30 mouse cellular contexts compared by ENCODE assay signal in the genomic region with DNA sequence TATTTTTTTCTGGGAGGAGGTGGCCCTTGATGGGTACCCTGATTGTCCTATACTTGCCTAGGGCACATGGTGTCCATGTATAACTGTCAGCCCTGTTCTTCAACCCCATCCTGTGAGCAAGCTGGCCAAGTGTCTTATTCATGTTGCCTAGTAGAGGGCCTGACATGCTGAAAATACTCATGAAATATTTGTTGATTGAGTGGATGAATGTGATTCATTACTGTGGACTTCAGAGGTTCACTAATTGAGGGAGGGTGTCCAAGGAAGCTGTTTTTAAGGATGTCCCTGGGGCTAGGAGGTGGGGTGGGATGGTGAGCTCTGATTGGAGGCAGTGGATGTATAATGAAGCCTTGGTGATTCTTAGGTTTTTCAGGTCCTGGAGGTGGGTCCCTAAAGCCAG. TPM values are rescaled to one million over a fixed set of nuclear protein-coding genes. Genes with fewer than 3 reads are reported as not detected.
"Had no signal": no experiment of that assay in that cellular context is flagged by ENCODE, and none has a peak within 500 bp of the region (broad histone marks: within the 10 kb centered on the region; RNA-seq: fewer than 3 reads in every experiment).

A gene (plus strand): TSS at position 301 of the 400 bp plus-strand sequence.

- ATAC-seq: inflammation-experienced regulatory T-cells, adult 6 months; intestine, postnatal 0 days had no signal

- H3K27ac ChIP-seq: heart, adult 2 months; heart, embryonic 13.5 days; heart, embryonic 15.5 days; hindbrain, embryonic 10.5 days; hindbrain, embryonic 12.5 days; hindbrain, embryonic 14.5 days; intestine, embryonic 15.5 days; layer of hippocampus, adult 2 months; left cerebral cortex, adult 2 months; limb, embryonic 13.5 days; limb, embryonic 15.5 days; liver, embryonic 13.5 days; liver, embryonic 15.5 days had no signal

- DNase-seq: gastrocnemius, postnatal 14 days; heart, adult 2 months; heart, postnatal 4 days; kidney, adult 18-20 months; kidney, adult 8-10 months; kidney, postnatal 10 days; kidney, postnatal 36 days; left cerebral cortex, postnatal 4 days; liver, embryonic 13.5 days had no signal

- H3K36me3 ChIP-seq: heart, embryonic 13.5 days; heart, embryonic 15.5 days; hindbrain, embryonic 10.5 days; hindbrain, embryonic 12.5 days; intestine, embryonic 15.5 days; limb, embryonic 13.5 days; limb, embryonic 15.5 days; liver, embryonic 13.5 days; liver, embryonic 15.5 days had no signal

- H3K27me3 ChIP-seq: liver, embryonic 13.5 days; liver, embryonic 15.5 days had no signal

- H3K9me3 ChIP-seq: heart, embryonic 13.5 days; heart, embryonic 15.5 days; hindbrain, embryonic 10.5 days; hindbrain, embryonic 12.5 days; intestine, embryonic 15.5 days; limb, embryonic 13.5 days; limb, embryonic 15.5 days; liver, embryonic 13.5 days; liver, embryonic 15.5 days had no signal

- H3K9ac ChIP-seq: heart, embryonic 13.5 days; heart, embryonic 15.5 days; hindbrain, embryonic 12.5 days; hindbrain, embryonic 14.5 days; intestine, embryonic 15.5 days; limb, embryonic 13.5 days; limb, embryonic 15.5 days; liver, embryonic 13.5 days; liver, embryonic 15.5 days had no signal

- H3K4me2 ChIP-seq: heart, embryonic 11.5 days; heart, embryonic 13.5 days; heart, embryonic 15.5 days; hindbrain, embryonic 12.5 days; hindbrain, embryonic 14.5 days; intestine, embryonic 15.5 days; limb, embryonic 13.5 days; limb, embryonic 15.5 days; liver, embryonic 13.5 days; liver, embryonic 15.5 days had no signal

- H3K4me3 ChIP-seq: heart, adult 2 months; heart, embryonic 13.5 days; heart, embryonic 15.5 days; hindbrain, embryonic 10.5 days; hindbrain, embryonic 12.5 days; intestine, embryonic 15.5 days; layer of hippocampus, adult 2 months; left cerebral cortex, adult 2 months; limb, embryonic 13.5 days; limb, embryonic 15.5 days; liver, embryonic 13.5 days; liver, embryonic 15.5 days had no signal

- H3K4me1 ChIP-seq: heart, embryonic 13.5 days; heart, embryonic 15.5 days; hindbrain, embryonic 10.5 days; hindbrain, embryonic 12.5 days; intestine, embryonic 15.5 days; limb, embryonic 13.5 days; limb, embryonic 15.5 days; liver, embryonic 13.5 days; liver, embryonic 15.5 days had no signal

RNA-seq across cellular contexts. Expression of the gene that starts here (rescaled TPM):
- total RNA-seq: gastrocnemius, adult 18-20 months; gastrocnemius, adult 8-10 months; granulocyte monocyte progenitor cell, adult 5-6 weeks; heart, postnatal 4 days; liver, adult 2 months had no signal
- polyA plus RNA-seq: heart, embryonic 11.5 days; heart, embryonic 13.5 days; heart, embryonic 15.5 days; heart, postnatal 0 days; hindbrain, embryonic 10.5 days; hindbrain, embryonic 12.5 days; hindbrain, embryonic 14.5 days; inflammation-experienced regulatory T-cells, adult 6 months; kidney, embryonic 14.5 days; limb, embryonic 11.5 days; limb, embryonic 13.5 days; liver, adult 2 months; liver, embryonic 13.5 days; liver, embryonic 15.5 days had no signal
